Mouse (Mus musculus): ENCODE data around the gene Nat10. TPM values are rescaled to one million over a fixed set of nuclear protein-coding genes. Genes with fewer than 3 reads are reported as not detected.

Nat10 gene
- polyA plus RNA-seq, 1 experiment from 2014 or later: 6.2 TPM

GRCm38 (mm10) chr2:103762492-103762891 lies 1.4 kb upstream of the Nat10 start:
- 61% methylated on average over 1 of the region's 1 CpGs for WGBS
- no peak overlapping the region for H3K4me2 ChIP-seq (replicated peaks; ENCODE audit: low read depth, low read length)
- ATAC-seq: no peak
- no peak for DNase-seq (ENCODE audit: low spot score)
- H3K9me3 ChIP-seq (ENCODE audit: low read length): no peaks in the 10 kb centered on the region
- no peak overlapping the region for H3K9ac ChIP-seq (replicated peaks; ENCODE audit: low read depth)
- H3K27ac ChIP-seq (ENCODE audit: low read length): no peak overlapping the region
- no peaks in the 10 kb centered on the region; the same call in 1 of the 2 replicates for H3K36me3 ChIP-seq (ENCODE audit: insufficient read depth, low read length)
- TF ChIP-seq CTCF (IDR thresholded peaks at IDR 0.05) (no peak), EP300 (IDR thresholded peaks at IDR 0.05) (no peak)
- H3K4me1 ChIP-seq (ENCODE audit: insufficient read depth, low read depth, low read length): no peaks in the 10 kb centered on the region
- no peaks in the 10 kb centered on the region for H3K27me3 ChIP-seq (replicated peaks; ENCODE audit: insufficient read depth, low read length)
- H3K4me3 ChIP-seq (ENCODE audit: low read depth, low read length): no peak overlapping the region

GRCm38 (mm10) chr2:103761993-103762392 lies 923 bp upstream of the Nat10 start:
- Histone ChIP-seq H3K4me3 (ENCODE audit: low read depth, low read length) (peak overlapping the region; percentile 74; the same call in 1 of the 2 replicates), H3K27ac (ENCODE audit: low read length) (no peak overlapping the region), H3K4me1 (ENCODE audit: insufficient read depth, low read depth, low read length) (no peaks in the 10 kb centered on the region), H3K4me2 (replicated peaks; ENCODE audit: low read depth, low read length) (peak overlapping the region; percentile 91), H3K9ac (replicated peaks; ENCODE audit: low read depth) (no peak overlapping the region), H3K36me3 (ENCODE audit: insufficient read depth, low read length) (no peaks in the 10 kb centered on the region; the same call in 1 of the 2 replicates), H3K9me3 (ENCODE audit: low read length) (no peaks in the 10 kb centered on the region), H3K27me3 (replicated peaks; ENCODE audit: insufficient read depth, low read length) (no peaks in the 10 kb centered on the region)
- DNase-seq (ENCODE audit: low spot score) (no peak), ATAC-seq (no peak)
- no peak for TF ChIP-seq EP300 (IDR thresholded peaks at IDR 0.05)
- no peak for TF ChIP-seq CTCF (IDR thresholded peaks at IDR 0.05)
- 29% methylated on average over 4 of the region's 4 CpGs for WGBS

- TF ChIP-seq CTCF (IDR thresholded peaks at IDR 0.05): no peak
- no peak for TF ChIP-seq EP300 (IDR thresholded peaks at IDR 0.05)
- Histone ChIP-seq H3K4me3 (ENCODE audit: low read depth, low read length) (peak overlapping the region; percentile 74), H3K27me3 (replicated peaks; ENCODE audit: insufficient read depth, low read length) (no peaks in the 10 kb centered on the region)
These were observed 649 bp downstream of the Nat10 start for GRCm38 (mm10) chr2:103760421-103760820.

GRCm38 (mm10) chr2:103755458-103756085 lies 5.5 kb downstream of the Nat10 start:
- TF ChIP-seq CTCF (IDR thresholded peaks at IDR 0.05) (no peak), EP300 (IDR thresholded peaks at IDR 0.05) (no peak)
- H3K36me3 ChIP-seq (ENCODE audit: insufficient read depth, low read length): no peaks in the 10 kb centered on the region
- H3K27me3 ChIP-seq (replicated peaks; ENCODE audit: insufficient read depth, low read length): no peaks in the 10 kb centered on the region
- no peak overlapping the region for H3K27ac ChIP-seq (ENCODE audit: low read length)
- H3K4me3 ChIP-seq (ENCODE audit: low read depth, low read length): no peak overlapping the region
- no peak overlapping the region for H3K4me2 ChIP-seq (replicated peaks; ENCODE audit: low read depth, low read length)
- no peak overlapping the region for H3K9ac ChIP-seq (replicated peaks; ENCODE audit: low read depth)
- no peak for DNase-seq (ENCODE audit: low spot score)
- H3K9me3 ChIP-seq (ENCODE audit: low read length): no peaks in the 10 kb centered on the region
- no peaks in the 10 kb centered on the region for H3K4me1 ChIP-seq (ENCODE audit: insufficient read depth, low read depth, low read length)
- no peak for ATAC-seq
- 84% methylated on average over 9 of the region's 9 CpGs for WGBS

More at GRCm38 (mm10) chr2:103760421-103760820, 649 bp downstream of the Nat10 start:
- ATAC-seq (peak; percentile 2; the same call in 1 of the 2 replicates), DNase-seq (ENCODE audit: low spot score) (peak; percentile 16)
- no peaks in the 10 kb centered on the region for H3K9me3 ChIP-seq (ENCODE audit: low read length)
- no peaks in the 10 kb centered on the region for H3K36me3 ChIP-seq (ENCODE audit: insufficient read depth, low read length)
- peak overlapping the region; percentile 48 for H3K9ac ChIP-seq (replicated peaks; ENCODE audit: low read depth)
- WGBS: under 1% methylated on average over 12 of the region's 12 CpGs
- H3K4me2 ChIP-seq (replicated peaks; ENCODE audit: low read depth, low read length): peak overlapping the region; percentile 91
- H3K27ac ChIP-seq (ENCODE audit: low read length): peak overlapping the region; percentile 64
- no peaks in the 10 kb centered on the region for H3K4me1 ChIP-seq (ENCODE audit: insufficient read depth, low read depth, low read length)

GRCm38 (mm10) chr2:103754614-103755013 lies 6.5 kb downstream of the Nat10 start:
- Histone ChIP-seq H3K27ac (ENCODE audit: low read length) (no peak overlapping the region), H3K9me3 (ENCODE audit: low read length) (no peaks in the 10 kb centered on the region), H3K4me1 (ENCODE audit: insufficient read depth, low read depth, low read length) (no peaks in the 10 kb centered on the region), H3K4me2 (replicated peaks; ENCODE audit: low read depth, low read length) (no peak overlapping the region), H3K36me3 (ENCODE audit: insufficient read depth, low read length) (no peaks in the 10 kb centered on the region), H3K27me3 (replicated peaks; ENCODE audit: insufficient read depth, low read length) (no peaks in the 10 kb centered on the region), H3K4me3 (ENCODE audit: low read depth, low read length) (no peak overlapping the region), H3K9ac (replicated peaks; ENCODE audit: low read depth) (no peak overlapping the region)
- WGBS: 73% methylated on average over 3 of the region's 3 CpGs
- no peak for ATAC-seq
- DNase-seq (ENCODE audit: low spot score): no peak
- TF ChIP-seq EP300 (IDR thresholded peaks at IDR 0.05) (no peak), CTCF (IDR thresholded peaks at IDR 0.05) (no peak)

GRCm38 (mm10) chr2:103751771-103752170 lies 9.3 kb downstream of the Nat10 start:
- no peaks in the 10 kb centered on the region for H3K9me3 ChIP-seq (ENCODE audit: low read length)
- H3K4me1 ChIP-seq (ENCODE audit: insufficient read depth, low read depth, low read length): no peaks in the 10 kb centered on the region
- H3K9ac ChIP-seq (replicated peaks; ENCODE audit: low read depth): no peak overlapping the region
- no peak for TF ChIP-seq EP300 (IDR thresholded peaks at IDR 0.05)
- no peak for TF ChIP-seq CTCF (IDR thresholded peaks at IDR 0.05)
- DNase-seq (ENCODE audit: low spot score) (no peak), ATAC-seq (no peak)
- H3K4me2 ChIP-seq (replicated peaks; ENCODE audit: low read depth, low read length): no peak overlapping the region
- 0 out of 2 replicates have a peak, but pooled peaks cover 5% of the 10 kb centered on the region for H3K36me3 ChIP-seq (ENCODE audit: insufficient read depth, low read length)
- H3K4me3 ChIP-seq (ENCODE audit: low read depth, low read length): no peak overlapping the region
- no peak overlapping the region for H3K27ac ChIP-seq (ENCODE audit: low read length)
- H3K27me3 ChIP-seq (replicated peaks; ENCODE audit: insufficient read depth, low read length): no peaks in the 10 kb centered on the region
- WGBS: 91% methylated on average over 6 of the region's 6 CpGs

Measured in lung, postnatal 0 days (tissue).